Mouse (Mus musculus): ENCODE measurements at regions not wholly inside any gene's neighbourhood (a gene's known extent, or its start where the extent isn't known, plus 50 kb on each side); places are given as distances from the start of the nearest gene placed in this dataset.

DNA sequence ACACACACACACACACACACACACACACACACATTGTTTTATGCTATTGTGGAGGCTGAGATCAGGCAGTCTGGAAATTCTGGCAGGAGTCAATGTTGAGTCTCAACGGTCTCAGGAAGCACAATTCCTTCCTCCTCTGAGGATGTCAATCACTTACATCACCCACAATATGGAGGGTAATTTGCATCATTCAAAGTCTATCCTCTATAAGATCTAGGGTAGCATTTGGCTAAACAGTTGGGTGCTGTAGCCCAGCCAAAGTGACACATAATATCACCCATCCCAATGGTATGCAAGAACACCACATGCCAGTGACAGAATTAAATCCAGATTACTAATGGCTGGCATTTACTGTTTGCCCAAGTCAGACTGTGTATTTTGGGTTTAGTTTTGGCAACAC lies 252.1 kb downstream of the Rnf144b start:
- intact Hi-C loops (cut with DNase I): no loop called here
- no peak for DNase-seq (ENCODE audit: extremely low spot score in 1 of 2, low spot score in 2 of 2)

GRCm38 (mm10) chr13:47391023-47391422 lies 268.6 kb downstream of the Rnf144b start:
- no peak for DNase-seq (ENCODE audit: extremely low spot score in 1 of 2, low spot score in 2 of 2)
- intact Hi-C loops (cut with DNase I): no loop called here

DNA sequence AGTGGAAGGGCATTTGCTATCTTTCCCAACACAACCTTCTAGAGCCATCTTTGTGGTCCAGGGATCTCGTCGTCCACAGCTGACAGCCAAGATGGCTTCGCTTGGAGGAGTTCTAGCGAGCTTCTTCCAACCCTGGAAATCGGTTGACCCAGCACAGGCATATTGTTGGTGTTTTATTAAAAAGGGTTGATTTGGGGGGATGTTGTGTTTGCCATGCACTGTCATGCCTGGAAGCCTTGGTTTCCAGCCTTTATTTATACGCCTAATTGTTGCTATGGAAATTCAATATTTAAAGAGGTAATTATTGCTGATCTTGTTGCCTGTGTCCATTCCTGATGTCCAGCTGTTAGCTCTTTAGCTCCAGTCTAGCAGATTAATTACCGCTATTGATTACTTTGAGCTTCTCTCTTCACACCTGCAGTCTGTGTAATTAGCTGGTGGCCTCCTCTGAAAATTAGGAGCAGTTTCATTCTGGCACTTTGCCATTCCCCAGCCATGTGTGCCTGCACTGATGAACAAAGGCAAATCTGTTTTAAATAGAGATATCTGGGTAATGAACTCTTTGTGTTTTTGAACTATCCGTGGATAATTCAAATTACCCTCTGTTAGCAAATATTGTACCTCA lies 275.4 kb downstream of the Rnf144b start:
- intact Hi-C loops (cut with DNase I): no loop called here
- no peak for DNase-seq (ENCODE audit: extremely low spot score in 1 of 2, low spot score in 2 of 2)

GRCm38 (mm10) chr13:47398976-47399375 lies 276.5 kb downstream of the Rnf144b start:
- intact Hi-C loops (cut with DNase I): no loop called here
- no peak for DNase-seq (ENCODE audit: extremely low spot score in 1 of 2, low spot score in 2 of 2)

GRCm38 (mm10) chr13:47413261-47413660 lies 290.8 kb downstream of the Rnf144b start:
- DNase-seq (ENCODE audit: extremely low spot score in 1 of 2, low spot score in 2 of 2): peak in 1 of 2 experiments; percentile 50
- intact Hi-C loops (cut with DNase I): no loop called here

DNA sequence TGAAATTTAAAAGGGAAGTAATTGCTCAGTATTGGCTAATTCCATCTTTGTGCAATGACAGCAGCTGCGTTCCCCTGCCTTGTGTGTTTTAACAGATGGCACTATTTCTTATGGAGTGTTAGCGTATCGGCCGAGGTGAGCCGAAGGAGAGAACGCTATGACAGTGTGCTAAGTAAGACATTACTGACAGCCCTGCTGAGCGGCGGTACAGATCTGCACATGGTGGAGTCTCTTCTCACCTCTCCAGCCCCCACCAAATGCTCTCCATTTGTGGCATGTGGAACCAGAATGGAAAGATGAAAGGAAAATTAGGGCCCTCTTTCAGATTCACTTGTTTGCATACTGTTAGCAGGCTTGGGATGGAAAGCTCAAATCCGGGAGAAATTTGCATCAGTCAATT lies 291.5 kb downstream of the Rnf144b start:
- intact Hi-C loops (cut with DNase I): no loop called here
- DNase-seq (ENCODE audit: extremely low spot score in 1 of 2, low spot score in 2 of 2): peak in 1 of 2 experiments; percentile 50

DNA sequence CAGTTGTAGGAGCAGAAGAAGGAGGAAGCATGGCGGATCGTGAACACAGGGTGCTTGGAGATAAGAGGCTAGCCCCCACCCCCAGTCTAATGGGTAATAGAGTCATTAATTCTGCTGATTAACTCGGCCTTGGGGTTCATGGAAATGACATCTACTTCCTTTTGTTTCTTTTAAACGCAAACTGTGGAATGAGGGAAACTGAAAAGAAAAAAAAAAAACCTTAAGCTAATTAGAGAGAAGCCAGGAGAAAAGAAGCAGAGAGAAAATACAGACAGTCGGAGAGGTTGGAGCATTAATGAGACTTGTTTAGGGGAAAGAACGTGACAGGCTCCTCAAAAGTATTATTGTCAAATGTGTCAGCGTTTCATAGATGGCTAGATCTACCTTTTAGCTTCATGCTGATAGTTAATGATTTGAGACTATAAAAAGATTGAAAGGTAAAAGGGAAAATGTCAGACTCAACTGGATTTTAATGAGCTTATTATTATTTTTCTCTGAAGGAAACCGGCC lies 307.5 kb downstream of the Rnf144b start:
- intact Hi-C loops (cut with DNase I): no loop called here
- DNase-seq (ENCODE audit: extremely low spot score in 1 of 2, low spot score in 2 of 2): no peak

GRCm38 (mm10) chr13:47430409-47430808 lies 308.0 kb downstream of the Rnf144b start:
- DNase-seq (ENCODE audit: extremely low spot score in 1 of 2, low spot score in 2 of 2): no peak
- intact Hi-C loops (cut with DNase I): no loop called here

- intact Hi-C loops (cut with DNase I): no loop called here
These were observed 313.2 kb downstream of the Rnf144b start for GRCm38 (mm10) chr13:47435631-47436030.

DNA sequence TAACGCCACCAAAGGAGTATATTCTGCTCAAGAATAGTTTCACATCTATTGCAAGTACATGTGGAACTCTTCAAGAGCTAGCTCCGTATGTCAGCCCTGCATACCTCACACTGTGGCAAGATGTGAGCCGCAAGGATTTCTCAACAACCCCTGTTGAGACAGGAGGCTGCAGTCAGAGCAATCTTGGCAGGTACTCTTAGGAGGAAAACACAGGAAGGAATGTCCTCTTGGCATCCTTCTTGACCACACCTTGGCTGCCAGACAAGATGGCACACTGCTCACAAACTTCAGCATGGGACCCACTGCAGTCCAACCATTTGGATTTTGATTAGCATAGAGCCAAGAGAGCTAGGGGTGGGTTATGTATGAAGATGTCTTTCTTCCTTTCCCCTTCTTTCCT lies 322.4 kb downstream of the Rnf144b start:
- intact Hi-C loops (cut with DNase I): no loop called here
- DNase-seq (ENCODE audit: extremely low spot score in 1 of 2, low spot score in 2 of 2): no peak

More at GRCm38 (mm10) chr13:47435631-47436030, 313.2 kb downstream of the Rnf144b start:
- no peak for DNase-seq (ENCODE audit: extremely low spot score in 1 of 2, low spot score in 2 of 2)

- intact Hi-C loops (cut with DNase I): no loop called here
These were observed 329.8 kb downstream of the Rnf144b start for GRCm38 (mm10) chr13:47452186-47452760.

GRCm38 (mm10) chr13:47462148-47462547 lies 339.7 kb downstream of the Rnf144b start:
- intact Hi-C loops (cut with DNase I): no loop called here

More at GRCm38 (mm10) chr13:47452186-47452760, 329.8 kb downstream of the Rnf144b start:
- DNase-seq (ENCODE audit: extremely low spot score in 1 of 2, low spot score in 2 of 2): no peak

GRCm38 (mm10) chr13:47471543-47472213 lies 349.2 kb downstream of the Rnf144b start:
- no peak for DNase-seq (ENCODE audit: extremely low spot score in 1 of 2, low spot score in 2 of 2)
- intact Hi-C loops (cut with DNase I): no loop called here

More at GRCm38 (mm10) chr13:47462148-47462547, 339.7 kb downstream of the Rnf144b start:
- DNase-seq (ENCODE audit: extremely low spot score in 1 of 2, low spot score in 2 of 2): no peak

DNA sequence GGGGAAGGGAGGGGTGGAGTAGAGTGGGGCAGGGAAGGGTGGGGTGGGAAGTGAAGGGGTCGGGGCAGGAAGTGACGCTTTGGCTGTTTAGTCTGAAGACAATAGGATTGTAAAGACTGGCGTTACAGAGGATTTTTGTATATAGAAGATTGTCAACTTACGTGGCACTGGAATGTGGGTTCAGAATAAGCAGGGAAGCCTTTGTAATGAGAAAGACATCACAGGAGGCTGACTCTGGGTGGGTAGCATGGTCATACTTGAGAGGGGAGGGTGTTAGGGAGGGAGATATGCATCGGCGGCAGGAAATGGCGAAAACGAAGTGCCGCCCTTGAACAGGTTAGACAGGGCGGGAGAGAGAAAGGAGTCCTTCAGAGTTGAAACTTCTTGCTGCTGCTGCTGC lies 357.7 kb downstream of the Rnf144b start:
- intact Hi-C loops (cut with DNase I): no loop called here
- DNase-seq (ENCODE audit: extremely low spot score in 1 of 2, low spot score in 2 of 2): no peak

DNA sequence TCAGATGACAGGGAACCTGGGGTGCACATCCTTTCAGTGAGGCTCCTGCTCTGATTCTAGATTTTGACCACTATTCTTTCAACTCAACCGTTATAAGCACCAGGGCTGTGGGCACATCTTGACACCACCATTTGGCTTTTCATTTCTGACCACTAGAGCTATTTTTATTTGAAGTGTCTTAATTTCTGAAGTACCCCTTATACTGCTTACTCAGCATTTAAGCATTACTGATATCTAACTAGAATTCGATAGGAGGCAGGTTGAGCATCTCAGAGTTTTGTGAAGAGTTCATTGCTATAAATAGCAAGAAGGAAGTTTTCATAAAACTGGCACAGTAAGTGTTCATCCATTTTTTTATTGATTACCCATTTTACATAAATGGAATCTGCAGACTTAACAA lies 362.4 kb downstream of the Rnf144b start:
- intact Hi-C loops (cut with DNase I): no loop called here
- no peak for DNase-seq (ENCODE audit: extremely low spot score in 1 of 2, low spot score in 2 of 2)

DNA sequence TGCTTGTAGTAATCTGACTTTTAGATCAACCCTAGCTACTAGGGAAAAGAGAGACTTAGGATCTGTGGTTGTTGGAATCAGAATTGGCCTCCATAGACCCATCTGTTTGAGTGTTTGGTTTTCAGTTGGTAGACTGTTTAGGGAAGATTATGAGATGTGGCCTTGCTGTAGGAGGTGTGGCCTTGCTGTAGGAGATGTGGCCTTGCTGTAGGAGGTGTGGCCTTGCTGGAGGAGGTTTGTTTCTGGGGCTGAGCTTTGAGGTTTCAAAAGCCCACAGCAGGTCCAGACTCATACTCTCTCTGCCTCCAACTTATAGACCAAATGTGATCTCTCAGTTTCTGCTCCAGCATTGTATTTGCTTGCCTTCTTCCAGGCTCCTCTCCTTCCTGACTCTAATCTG lies 363.7 kb downstream of the Rnf144b start:
- intact Hi-C loops (cut with DNase I): no loop called here
- no peak for DNase-seq (ENCODE audit: extremely low spot score in 1 of 2, low spot score in 2 of 2)

DNA sequence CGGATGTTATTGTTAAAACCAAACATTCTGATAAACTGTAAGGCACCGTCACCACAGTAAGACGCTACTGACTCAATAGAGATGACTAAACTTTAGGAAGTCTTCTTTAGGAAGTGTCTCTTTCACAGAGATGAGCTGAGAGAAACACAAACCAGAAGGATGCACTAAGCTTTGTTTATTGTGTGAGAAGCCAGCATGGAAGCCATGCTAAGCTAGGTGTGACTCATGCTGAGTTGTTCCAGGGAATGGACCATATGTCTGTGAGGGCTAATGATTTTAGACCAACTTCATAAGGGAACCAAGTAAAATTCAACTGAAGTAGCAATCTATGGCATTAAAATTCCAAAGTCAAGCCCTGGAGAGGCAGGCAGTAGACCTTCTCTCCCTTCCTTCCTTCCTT lies 364.2 kb downstream of the Rnf144b start:
- no peak for DNase-seq (ENCODE audit: extremely low spot score in 1 of 2, low spot score in 2 of 2)
- intact Hi-C loops (cut with DNase I): no loop called here

GRCm38 (mm10) chr13:47505380-47505955 lies 383.0 kb downstream of the Rnf144b start:
- DNase-seq (ENCODE audit: extremely low spot score in 1 of 2, low spot score in 2 of 2): no peak
- intact Hi-C loops (cut with DNase I): no loop called here

DNA sequence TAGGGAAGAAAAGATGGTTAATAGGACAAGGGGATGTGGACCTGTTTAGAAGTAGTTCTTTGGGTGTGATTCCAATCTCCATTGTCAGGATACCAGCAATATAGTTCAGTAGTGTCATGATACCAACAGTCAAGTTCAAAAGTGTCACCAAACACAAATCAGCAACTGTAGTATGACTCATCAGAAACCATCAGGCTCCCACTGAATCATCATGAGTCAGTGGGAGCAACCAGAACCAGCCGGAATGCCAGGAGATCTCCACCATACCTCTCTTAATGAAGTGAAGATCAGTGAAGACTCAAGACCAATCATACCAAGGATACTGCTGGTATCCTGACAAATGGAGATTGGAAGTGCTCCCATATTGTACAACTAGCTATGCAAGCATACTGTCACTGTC lies 410.5 kb downstream of the Rnf144b start:
- intact Hi-C loops (cut with DNase I): no loop called here
- no peak for DNase-seq (ENCODE audit: extremely low spot score in 1 of 2, low spot score in 2 of 2)

GRCm38 (mm10) chr13:47537156-47537555 lies 414.7 kb downstream of the Rnf144b start:
- DNase-seq (ENCODE audit: extremely low spot score in 1 of 2, low spot score in 2 of 2): no peak
- intact Hi-C loops (cut with DNase I): no loop called here
